Mouse (Mus musculus): ENCODE data around the gene Bmpr1a.

The Bmpr1a gene

GRCm38 (mm10) chr14:34504377-34504776, 1.2 kb upstream of the Bmpr1a start:
- DNase-seq = no peak

DNA sequence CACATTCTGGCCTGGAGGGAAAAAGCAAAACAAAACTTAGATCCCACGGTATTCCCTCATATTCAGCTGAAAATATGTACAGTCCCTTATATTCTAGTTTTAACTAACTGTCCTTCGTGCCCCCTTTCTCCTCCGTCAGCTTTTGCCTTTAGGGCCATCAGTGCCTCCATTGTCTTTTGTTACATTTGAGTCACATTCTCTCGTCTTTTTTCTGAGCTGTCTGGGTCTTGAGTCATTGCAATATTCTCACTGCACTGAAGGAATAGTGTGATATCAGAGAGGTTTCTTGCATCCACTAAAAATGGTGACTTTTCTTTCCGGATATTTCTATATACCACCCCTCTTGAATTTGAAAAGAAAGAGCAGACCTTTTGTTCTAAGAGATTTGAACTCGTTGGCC, 618 bp upstream of the Bmpr1a start:
- no peak for DNase-seq

GRCm38 (mm10) chr14:34502475-34503324, 441 bp downstream of the Bmpr1a start:
- peak; percentile 86 for DNase-seq

GRCm38 (mm10) chr14:34501804-34502474, 1.2 kb downstream of the Bmpr1a start:
- peak; percentile 39 for DNase-seq

DNA sequence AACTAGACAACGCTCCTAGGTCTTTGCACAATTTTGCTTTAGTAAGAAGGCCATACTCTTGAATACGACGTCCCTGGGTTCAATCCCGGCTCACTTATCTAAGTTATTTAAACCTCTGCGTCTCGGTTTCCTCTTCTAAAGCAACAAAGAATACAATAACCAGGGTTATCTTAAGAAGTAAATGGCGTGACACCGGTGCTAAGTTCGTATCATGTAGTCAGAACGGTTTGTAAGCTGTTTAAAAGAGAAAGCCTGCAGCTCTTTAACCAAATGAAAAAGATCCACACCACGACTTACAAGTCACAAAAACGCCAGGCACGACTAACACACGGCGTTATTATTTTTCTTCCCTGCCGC, 1.7 kb downstream of the Bmpr1a start:
- DNase-seq = no peak

DNA sequence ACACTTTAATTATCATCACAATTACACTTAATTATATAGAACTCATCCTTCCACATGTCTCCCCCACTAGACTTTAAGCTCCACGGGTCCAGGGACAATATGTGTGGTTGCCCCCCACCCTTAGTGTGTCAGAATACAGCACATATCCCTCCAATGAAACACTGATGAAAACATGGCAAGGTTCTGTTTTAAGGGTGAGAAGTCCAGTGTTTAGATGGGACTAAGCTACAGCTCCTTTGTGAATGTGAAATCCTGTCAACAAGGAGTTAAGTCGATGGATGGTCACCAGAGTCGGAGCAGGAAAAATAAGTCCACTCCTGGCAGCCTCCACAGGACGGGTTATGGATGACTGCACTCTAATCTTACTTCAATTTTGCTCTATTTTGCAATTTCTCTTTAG, 2.8 kb downstream of the Bmpr1a start:
- no peak for DNase-seq

- DNase-seq = no peak
Observed at GRCm38 (mm10) chr14:34499664-34500063, 3.5 kb downstream of the Bmpr1a start.

- DNase-seq = no peak
Observed at GRCm38 (mm10) chr14:34497346-34497745, 5.8 kb downstream of the Bmpr1a start.

DNA sequence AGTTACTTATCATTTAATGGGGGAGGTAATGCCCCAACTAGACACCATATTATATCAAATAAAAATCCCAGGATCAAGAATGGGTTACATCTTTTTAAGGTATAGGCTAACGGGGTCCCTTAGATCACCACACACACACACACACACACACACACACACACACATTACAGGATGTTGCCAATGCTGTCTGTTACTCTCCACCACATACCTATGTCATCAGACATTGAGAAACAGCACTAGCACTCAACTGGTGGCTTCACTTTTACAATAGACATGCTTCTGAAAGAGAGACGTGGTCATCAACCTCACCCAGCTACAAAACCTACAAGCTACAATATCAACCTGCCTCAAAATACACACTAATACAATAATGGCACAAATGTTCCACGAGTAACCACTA, 9.5 kb downstream of the Bmpr1a start:
- DNase-seq = no peak

DNA sequence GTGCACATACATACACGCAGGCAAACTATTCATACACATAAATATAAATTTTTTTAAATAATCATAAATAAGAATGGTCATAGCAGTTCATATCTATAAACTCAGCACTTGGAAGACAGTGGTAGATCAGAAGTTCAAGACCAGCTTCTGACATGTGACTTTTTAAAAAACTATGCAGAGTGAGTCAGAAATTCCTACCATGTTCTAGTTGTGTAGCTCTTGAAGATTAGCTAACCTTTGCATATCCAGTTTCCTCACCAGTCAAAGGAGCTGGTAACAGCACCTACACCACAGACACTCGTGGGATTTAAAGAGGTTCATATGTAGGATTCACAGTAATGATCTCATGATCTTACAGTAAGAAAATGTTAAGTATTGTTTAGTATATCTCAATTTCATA, 10.5 kb downstream of the Bmpr1a start:
- DNase-seq = no peak

DNA sequence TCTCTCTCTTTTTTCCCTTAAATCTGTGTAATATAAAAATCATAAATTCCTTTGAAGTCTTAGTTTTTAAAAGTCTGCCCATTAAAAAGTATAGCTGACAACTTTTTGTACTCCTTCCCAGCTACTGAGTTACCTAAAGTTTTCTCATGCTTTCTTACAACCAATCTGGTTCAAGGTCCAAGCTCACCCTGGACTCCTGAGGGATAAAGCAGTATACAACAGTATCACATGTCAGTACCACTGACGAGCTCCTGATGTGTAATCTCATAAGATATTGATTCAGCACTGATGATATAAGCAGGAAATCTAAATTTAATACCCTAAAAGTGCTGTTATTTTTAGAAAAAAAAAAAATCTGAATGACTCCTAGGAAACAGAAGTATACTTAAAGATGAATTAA, 12.2 kb downstream of the Bmpr1a start:
- DNase-seq = no peak

- no peak for DNase-seq
Observed at GRCm38 (mm10) chr14:34489928-34490327, 13.2 kb downstream of the Bmpr1a start.

DNA sequence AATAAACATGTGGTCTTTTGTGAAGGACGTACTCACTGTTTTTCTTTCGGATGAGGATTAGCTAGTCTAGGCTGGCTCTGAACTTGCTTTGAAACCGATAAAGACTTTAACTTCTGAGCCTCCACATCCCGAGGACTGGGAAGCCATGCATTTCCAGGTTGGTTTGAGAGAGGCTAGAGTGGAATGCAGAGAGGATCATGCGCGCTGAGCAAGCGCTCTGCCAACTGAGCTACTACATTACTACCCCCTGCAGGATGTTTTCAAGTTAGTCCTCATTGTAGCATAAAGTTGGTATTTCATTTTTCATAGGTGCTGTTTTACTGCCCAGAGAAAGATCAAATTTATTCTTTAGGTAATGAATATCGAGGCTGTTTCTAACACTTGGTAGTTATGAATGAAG, 17.0 kb downstream of the Bmpr1a start:
- no peak for DNase-seq

GRCm38 (mm10) chr14:34483469-34484341, 19.4 kb downstream of the Bmpr1a start:
- no peak for DNase-seq

GRCm38 (mm10) chr14:34471591-34471990, 31.6 kb downstream of the Bmpr1a start:
- DNase-seq = no peak

- DNase-seq = no peak
Observed at GRCm38 (mm10) chr14:34466291-34466690, 36.9 kb downstream of the Bmpr1a start.

DNA sequence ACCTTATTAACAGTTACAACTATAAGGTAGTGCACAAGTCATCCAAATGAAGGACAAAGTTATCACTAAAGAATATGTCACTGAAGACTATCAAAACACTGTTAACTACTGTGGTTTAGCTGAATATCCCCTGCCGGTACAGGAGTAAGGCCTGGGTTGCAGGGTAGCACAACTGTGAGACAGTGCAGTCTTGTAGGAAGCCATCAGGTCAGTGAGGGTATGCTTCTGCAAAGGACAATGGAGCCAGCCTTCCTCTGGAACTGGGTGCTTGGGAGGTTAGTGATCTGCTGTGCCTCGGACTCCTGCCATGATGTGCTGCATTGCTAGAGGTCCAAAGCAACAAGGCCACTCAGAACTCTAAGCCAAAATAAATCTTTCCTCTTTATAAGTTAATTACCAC, 43.8 kb downstream of the Bmpr1a start:
- no peak for DNase-seq

DNA sequence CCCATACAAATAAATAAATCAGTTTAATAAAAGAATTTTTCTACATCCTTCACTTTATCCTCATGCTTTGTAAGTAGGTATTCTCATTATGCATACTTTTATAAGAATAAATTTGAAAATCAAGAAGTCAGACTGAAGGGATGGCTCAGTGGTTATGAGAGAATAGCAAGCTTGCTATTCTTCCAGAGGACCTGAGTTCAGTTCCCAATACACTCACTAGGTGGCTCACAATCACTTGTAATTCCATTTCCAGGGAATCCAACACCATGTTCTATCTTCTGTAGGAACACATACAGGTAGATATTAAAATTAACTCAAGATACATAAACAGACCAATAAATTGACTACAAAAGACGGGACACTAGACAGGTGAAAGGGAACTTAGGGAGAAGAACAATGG, 44.3 kb downstream of the Bmpr1a start:
- peak; percentile 64 for DNase-seq

DNA sequence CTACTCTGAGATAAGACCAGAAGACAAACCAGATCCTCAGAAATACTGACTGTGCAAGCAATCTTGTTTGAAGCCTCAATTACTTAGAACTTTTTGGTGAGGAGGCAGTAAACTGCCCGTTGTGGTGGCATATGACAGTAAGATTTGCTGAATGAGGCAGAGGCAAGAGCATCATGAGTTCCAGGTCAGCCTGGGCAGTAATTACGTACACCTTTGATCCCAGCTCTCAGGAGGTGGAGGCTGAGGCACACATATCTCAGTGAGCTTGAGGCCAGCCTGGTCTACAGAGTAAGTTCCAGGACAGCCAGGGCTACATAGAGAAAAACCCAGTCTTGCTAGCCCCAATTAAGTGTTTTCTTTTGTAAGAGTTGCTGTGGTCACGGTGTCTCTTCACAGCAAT, 48.9 kb downstream of the Bmpr1a start:
- no peak for DNase-seq

DNA sequence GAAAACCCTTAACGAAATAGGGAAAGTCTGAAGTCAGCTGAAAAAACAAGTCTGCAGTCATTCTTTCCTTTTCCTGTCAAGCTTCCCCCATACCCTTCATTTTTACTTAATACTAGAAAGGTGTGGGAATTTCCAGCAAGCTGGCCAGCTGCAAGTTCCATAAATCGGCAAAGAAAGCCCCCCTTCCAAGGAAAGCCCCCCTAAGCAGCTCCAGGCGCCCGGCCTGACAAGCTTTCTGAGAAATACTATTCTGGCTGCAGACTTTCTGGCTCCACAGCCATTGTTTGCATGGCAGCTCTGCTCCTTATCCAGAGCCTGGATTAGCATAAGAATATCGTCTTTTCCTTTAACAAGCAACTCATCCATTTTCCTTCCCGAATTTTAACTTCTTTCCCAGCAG, 49.5 kb downstream of the Bmpr1a start:
- no peak for DNase-seq

DNA sequence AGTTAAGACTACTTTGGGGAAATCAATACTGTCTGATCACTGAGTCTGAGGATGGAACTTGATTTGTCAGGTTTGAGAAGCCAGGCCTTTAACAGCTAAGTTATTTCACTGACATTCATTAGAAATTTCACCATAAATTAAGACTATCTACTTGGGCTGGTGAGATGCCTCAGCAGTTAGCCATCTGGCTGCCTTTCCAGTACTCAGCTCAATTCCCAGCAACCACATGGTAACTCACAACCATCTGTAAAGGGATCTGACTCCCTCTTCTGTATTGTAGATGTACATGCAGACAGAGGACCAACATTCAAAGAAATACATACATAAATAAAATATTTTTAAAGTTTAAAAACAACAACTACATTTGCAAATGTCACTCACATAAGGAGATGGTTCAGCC, 51.3 kb downstream of the Bmpr1a start:
- no peak for DNase-seq

DNA sequence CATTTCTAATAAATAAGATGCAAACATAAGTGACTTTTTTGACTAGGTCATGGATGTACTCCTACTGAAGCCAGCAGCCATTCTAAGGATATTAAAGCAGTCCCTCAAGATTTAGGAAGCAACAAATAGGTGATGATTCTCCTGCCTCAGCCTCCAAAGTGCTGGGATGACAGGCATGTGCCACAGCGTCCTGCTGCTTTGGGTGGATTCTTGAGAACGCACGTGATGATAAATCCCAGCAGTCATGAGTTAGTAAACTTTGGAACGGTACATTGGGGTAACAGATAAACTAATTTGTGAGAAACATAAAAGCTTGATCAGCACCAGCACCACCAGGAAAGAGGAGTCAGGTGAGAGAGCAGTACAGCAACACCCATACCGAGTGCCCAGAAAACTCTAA, 52.7 kb downstream of the Bmpr1a start:
- DNase-seq = no peak

GRCm38 (mm10) chr14:34449807-34450206, 53.3 kb downstream of the Bmpr1a start:
- peak; percentile 10 for DNase-seq

DNA sequence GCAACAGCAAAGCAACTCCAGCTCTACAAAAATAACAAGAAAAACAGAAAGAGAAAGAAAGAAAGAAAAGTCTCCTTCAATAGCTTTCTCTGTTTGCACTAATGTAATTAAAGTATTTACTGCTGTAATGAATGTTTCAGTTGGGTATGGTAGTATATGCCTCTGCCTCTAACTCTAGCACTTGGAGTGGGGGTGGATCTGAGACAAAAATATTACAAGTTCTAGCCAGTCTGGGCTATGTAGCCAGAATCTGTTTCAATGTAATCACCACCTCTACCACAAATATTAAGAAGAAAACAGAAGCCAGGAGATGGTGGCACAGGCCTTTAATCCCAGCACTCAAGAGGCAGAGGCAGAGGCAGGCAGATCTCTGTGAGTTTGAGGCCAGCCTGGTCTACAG, 54.7 kb downstream of the Bmpr1a start:
- DNase-seq = no peak
